Mouse (Mus musculus) spleen, postnatal 36 days (tissue): ENCODE measurements around the gene Sdk2.

Experiments
- DNase-seq, 2 experiments: peaks; one replicate each; pipeline ENCODE4 v3.0.0; 2022; ENCODE audit warnings: low spot score in 2 of 2, mixed read lengths in 1 of 2

The Sdk2 gene

GRCm38 (mm10) chr11:114046927-114047326 is 19.9 kb downstream of the Sdk2 start:
- no peak for DNase-seq

GRCm38 (mm10) chr11:114044373-114044772 is 22.5 kb downstream of the Sdk2 start:
- no peak for DNase-seq

- DNase-seq: no peak
Measured at GRCm38 (mm10) chr11:114043530-114043929, 23.3 kb downstream of the Sdk2 start.

- no peak for DNase-seq
Measured at GRCm38 (mm10) chr11:114040391-114041035, 26.3 kb downstream of the Sdk2 start.

- DNase-seq: no peak
Measured at GRCm38 (mm10) chr11:114038036-114038435, 28.8 kb downstream of the Sdk2 start.

GRCm38 (mm10) chr11:114031491-114031890 is 35.4 kb downstream of the Sdk2 start:
- no peak for DNase-seq

GRCm38 (mm10) chr11:114030214-114030613 is 36.6 kb downstream of the Sdk2 start:
- DNase-seq: no peak

- no peak for DNase-seq
Measured at GRCm38 (mm10) chr11:114028512-114028911, 38.3 kb downstream of the Sdk2 start.

GRCm38 (mm10) chr11:114028021-114028420 is 38.8 kb downstream of the Sdk2 start:
- DNase-seq: no peak

- DNase-seq: no peak
Measured at GRCm38 (mm10) chr11:114025056-114025455, 41.8 kb downstream of the Sdk2 start.

- no peak for DNase-seq
Measured at GRCm38 (mm10) chr11:114023965-114024364, 42.9 kb downstream of the Sdk2 start.

GRCm38 (mm10) chr11:114022166-114022565 is 44.7 kb downstream of the Sdk2 start:
- no peak for DNase-seq

- DNase-seq: no peak
Measured at GRCm38 (mm10) chr11:114019087-114019486, 47.8 kb downstream of the Sdk2 start.

- no peak for DNase-seq
Measured at GRCm38 (mm10) chr11:114016889-114017392, 49.9 kb downstream of the Sdk2 start.

- DNase-seq: no peak
Measured at GRCm38 (mm10) chr11:114016108-114016888, 50.5 kb downstream of the Sdk2 start.

- no peak for DNase-seq
Measured at GRCm38 (mm10) chr11:114011523-114011922, 55.3 kb downstream of the Sdk2 start.

- DNase-seq: no peak
Measured at GRCm38 (mm10) chr11:114005879-114006278, 61.0 kb downstream of the Sdk2 start.

- no peak for DNase-seq
Measured at GRCm38 (mm10) chr11:114004651-114005050, 62.2 kb downstream of the Sdk2 start.

GRCm38 (mm10) chr11:114003195-114003594 is 63.7 kb downstream of the Sdk2 start:
- no peak for DNase-seq

- DNase-seq: no peak
Measured at GRCm38 (mm10) chr11:114000051-114000450, 66.8 kb downstream of the Sdk2 start.

- no peak for DNase-seq
Measured at GRCm38 (mm10) chr11:113998702-113999101, 68.1 kb downstream of the Sdk2 start.

- DNase-seq: no peak
Measured at GRCm38 (mm10) chr11:113993921-113994320, 72.9 kb downstream of the Sdk2 start.

GRCm38 (mm10) chr11:113992894-113993293 is 74.0 kb downstream of the Sdk2 start:
- DNase-seq: no peak
